Mouse (Mus musculus): ENCODE data around the gene Ppp1r15b.

- no peak for TF ChIP-seq GATA1 (IDR thresholded peaks at IDR 0.05; ENCODE audit: low read length)
- no peak for TF ChIP-seq TAL1 (IDR thresholded peaks at IDR 0.05; ENCODE audit: low read length)
Measured at GRCm38 (mm10) chr1:133125640-133126364, 5.1 kb upstream of the Ppp1r15b start.
